Mouse (Mus musculus) lung, postnatal 4 days (tissue): ENCODE results near the gene Phf7.

Experiments used
- DNase-seq, 2 experiments: peaks; one replicate each; pipeline ENCODE4 v3.0.0; 2021

Gene Phf7

GRCm38 (mm10) chr14:31232404-31233069 is 18.6 kb downstream of the Phf7 start:
- DNase-seq, result peak; percentile 32 to 40

DNA sequence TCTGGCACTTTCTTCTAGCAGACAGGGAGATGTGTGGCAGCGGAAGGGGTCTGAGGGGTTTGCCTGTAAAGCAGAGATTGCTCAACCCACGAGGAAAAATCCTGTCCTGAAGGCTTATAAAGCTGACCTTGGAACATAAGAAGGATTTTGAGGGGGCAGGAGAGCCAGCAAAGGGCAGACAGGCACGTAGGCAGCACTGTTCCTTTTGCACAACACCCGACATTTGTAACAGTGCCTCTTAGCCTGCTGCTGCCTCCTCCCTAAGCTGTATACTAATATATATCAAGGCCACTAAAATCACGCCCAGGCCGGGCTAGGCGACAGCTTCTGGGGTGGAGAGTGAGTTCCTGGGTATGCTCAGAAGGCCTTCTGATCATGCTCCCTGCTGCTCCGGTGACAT is 20.7 kb downstream of the Phf7 start:
- DNase-seq, result peak in 1 of 2 experiments; percentile 28

- peak; percentile 68 to 82 for DNase-seq
Measured at GRCm38 (mm10) chr14:31228234-31228633, 22.9 kb downstream of the Phf7 start.

- DNase-seq, result peak; percentile 76 to 90
Measured at GRCm38 (mm10) chr14:31226978-31227377, 24.1 kb downstream of the Phf7 start.

DNA sequence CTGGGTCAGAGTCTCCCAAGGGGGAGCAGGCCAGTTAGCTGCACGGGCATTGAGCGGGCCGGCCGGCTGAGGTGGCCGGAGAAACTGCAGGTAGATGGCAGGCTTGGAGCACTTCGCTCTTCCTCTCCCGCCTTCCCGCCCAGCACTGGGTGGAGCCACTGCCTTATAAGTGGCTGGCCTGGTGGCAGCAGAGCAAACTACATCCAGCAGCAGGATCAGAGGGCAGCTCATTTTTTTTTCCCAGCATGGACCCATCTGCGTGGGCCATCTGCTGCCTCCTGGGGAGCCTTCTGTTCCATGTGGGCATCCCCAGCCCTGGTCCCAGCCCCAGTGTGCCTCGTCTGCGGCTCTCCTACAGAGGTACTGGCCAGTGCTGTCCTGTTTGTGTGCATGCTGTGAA is 33.5 kb downstream of the Phf7 start, which contains the start of gene Sema3g:
Gene Sema3g, plus strand, starts transcription at position 195 of the 400 bp plus-strand sequence.
- peak; percentile 88 to 91 for DNase-seq

DNA sequence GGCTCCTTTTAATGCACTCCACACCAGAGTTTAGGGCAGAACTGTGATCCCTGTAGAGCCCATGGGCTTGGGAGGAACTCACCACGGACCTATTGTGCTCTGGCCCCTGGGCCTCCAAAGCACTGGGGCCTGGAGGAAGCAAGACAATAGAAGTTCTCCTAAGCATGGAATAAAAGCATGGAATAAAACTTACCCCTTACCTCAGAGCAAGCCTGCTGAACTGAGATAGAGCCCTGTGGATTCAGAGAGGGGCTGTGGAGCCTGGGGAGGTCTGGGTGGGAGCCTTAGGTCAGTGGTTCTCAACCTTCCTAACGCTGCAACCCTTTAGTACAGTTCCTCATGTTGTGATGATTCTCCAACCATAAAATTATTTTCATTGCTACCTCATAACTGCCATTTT is 34.3 kb downstream of the Phf7 start, which contains the start of gene Nisch:
Gene Nisch, minus strand, starts transcription at position 101 of the 400 bp plus-strand sequence.
- no peak for DNase-seq

DNA sequence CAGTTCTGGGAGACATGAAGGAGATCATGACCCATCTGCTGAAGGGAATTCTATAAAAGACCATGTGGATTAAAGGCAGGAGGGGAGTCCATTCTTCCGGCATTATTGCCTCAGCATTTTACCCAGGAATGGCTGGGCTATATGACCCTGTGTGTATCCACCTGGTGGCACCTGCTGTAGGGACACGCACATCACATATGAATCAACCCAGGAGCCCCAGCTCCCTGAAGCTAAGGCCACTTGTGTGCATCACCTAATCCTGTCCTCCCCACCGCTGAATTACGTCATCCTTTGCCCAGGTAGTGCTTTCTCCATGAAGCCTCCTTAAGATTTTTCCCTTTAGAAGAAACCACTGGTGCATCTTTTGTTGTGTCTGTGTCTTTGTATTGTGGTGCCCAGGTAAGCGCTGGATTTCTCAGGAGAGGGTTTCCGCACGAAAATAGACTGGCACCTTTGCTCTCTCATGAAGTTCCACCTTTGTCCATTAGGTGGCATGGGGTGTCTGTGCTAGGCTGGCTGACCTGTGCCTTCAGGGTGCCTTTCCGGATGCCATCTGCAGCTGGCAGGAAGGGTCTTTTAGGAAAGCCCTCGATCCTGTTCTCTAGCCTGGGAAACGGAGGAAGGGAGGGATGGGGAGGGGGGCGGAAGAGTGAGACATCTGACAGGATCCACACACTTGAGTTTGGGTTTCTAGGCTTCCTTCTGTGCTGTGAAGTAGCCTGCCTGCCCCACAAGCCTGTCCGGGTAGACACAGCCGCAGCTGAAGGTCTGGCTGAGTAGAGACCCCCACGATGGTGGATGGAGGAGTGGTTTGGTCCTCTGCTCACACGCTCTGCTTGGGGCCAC is 35.7 kb downstream of the Phf7 start:
- DNase-seq, result peak; percentile 71 to 86

DNA sequence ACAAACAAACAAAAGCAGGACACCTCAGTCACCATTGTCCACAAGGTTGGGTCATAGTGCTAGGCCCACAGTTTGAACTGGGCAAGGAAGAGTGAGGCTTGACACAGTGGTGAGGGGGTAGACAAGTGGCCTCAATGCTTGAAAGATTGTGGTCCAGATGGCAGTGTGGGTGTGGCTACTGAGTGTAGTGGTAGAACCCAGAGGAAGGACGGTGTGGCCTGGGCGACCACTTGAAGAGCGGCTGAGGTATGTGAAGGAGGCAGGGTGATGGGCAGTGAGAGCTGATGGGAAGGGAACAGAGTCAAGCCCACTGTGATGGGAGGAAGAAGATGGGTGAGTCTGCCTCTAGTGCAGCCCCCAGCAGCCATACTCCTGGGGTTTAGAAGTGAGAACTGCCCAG is 36.4 kb downstream of the Phf7 start:
- DNase-seq, result no peak

DNA sequence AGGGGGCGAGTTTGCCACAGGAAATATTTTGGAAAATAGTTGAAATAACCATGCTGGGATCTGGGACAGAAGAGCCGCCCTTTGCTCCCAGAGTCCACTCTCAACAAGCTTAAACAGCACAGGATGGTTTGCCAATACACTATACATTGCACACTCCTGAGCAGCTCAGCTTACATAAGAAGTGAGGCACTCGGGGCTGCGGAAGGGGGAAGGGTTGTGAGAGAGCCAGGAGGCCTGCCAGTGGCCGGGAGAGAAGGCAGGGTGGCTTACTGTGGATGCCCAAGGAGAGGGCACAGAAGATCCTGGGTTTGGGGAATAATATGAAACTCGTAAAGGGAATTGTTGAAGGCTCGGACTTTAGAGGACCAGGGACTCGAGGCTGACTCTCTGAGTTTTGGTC is 37.2 kb downstream of the Phf7 start:
- no peak for DNase-seq

- DNase-seq, result peak in 1 of 2 experiments; percentile 60
Measured at GRCm38 (mm10) chr14:31212499-31212898, 38.6 kb downstream of the Phf7 start.

DNA sequence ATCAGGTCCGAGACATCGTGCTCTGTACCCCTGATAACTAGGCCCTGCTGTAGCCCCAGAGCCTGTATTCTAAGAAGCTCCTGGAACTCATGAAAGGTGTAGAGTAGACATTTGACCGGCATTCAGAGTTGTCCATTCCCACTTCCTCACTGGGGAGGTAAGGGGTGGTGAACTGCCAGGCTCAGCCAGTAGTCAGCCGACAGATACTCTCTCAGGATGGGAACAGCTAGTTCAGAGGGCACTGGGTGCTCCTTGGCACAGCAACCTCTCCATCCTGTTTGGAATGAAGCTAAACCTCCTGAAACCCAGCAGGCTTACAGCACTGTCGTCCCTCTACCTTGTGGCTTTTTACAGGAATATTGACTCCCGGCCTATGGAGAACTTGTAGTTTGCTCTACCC is 39.3 kb downstream of the Phf7 start:
- DNase-seq, result no peak

DNA sequence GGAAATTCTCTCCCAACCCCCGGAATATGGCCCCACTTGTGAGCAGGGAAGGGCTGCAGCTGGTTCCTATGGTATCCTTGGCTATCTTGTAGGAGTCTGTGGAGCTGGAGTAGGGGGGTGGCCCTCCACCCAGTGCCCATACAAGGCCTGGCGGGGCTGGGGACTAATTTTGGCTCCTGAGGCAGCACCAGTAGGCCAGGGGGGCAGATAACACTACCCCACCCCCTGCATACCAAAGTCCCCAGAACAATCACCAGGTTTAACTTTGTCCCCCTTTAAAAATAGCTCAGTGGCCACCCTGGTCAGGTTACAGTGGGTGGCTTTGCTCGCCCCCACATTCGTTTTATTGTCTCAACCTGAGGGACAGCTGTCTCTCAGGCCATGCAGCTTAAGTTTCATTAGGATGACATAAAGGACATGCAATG is 42.0 kb downstream of the Phf7 start:
- no peak for DNase-seq

DNA sequence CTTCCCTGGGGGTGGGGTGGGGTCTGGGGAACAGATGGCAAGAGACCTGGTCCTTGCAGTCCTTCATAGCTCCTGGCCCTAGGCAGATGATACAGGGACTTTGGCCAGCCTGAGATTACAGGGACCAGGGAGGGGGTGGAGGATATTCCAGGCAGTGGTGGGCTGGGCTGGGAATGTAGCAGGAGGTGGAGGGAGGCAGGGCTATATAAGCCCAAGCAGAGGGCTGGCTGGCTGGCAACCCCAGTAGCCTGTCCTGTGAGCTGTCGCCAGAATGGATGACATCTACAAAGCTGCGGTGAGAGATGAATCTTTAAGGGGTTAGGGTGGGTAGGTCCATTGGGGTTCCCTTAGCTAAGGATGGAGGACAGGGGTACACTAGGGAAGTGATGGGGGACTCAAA is 43.0 kb downstream of the Phf7 start, which contains the start of gene Tnnc1:
Gene Tnnc1, plus strand, starts transcription at position 229 of the 400 bp plus-strand sequence.
- DNase-seq, result no peak

DNA sequence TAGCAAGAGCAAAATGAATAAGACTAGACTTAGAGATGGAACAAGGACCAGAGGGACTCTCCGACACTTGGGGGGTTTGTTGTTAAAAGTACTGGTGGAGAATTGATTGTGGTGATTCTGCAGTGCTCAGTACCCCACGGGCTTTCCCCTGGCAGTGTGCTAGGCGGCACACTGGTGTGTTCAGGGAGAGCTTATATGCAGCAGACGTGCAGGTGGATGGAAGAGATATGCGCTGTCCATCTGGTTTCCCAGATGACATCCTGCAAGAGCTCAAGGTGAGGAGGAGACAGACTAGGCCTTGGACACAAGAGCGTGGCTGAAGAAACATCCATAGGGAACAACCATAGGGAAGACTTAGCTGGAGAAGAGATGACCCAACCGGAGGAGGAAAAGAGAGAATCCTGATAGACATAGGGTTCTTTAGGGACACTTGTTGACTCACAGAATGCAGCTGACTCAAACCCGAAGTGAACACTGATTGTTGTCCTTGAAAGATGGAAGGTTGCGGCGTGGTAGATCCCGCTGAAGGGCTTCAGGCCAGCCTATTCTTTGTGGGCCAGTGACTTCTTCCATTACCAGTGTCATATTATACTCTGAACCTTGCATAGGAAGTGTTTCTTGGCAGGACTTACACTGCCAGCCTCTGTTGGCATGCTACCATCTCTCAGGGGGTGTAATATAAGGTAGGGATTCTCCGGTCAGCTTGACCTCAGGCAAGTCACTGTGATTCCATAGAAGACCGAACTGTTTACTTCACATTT is 43.9 kb downstream of the Phf7 start:
- DNase-seq, result peak in 1 of 2 experiments; percentile 50

DNA sequence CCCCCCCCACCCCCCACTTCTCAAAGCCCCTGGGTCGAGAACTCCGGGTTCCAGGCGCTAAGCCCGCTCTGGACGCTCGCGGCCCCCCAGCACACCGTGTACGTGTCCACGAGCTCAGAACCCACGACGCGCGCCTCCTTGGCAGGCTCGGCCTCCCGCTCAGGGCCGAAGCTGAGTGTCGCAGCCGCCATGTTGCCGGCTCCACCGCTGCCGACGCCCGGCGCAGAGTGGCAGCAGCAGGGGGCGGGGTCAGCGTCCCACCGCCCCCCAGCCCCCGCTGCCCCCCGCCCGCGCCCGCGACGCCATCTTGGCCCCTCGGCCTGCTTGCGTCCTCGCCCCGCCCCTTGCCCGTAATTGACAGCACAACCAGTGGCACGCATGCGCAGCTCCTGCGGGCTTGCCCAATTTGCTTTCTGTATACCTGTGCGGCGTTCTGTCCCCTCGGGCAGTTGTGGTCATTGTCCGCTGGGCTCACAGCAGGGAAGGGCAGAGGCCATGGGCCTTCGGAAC is 44.6 kb downstream of the Phf7 start:
- peak; percentile 97 for DNase-seq

DNA sequence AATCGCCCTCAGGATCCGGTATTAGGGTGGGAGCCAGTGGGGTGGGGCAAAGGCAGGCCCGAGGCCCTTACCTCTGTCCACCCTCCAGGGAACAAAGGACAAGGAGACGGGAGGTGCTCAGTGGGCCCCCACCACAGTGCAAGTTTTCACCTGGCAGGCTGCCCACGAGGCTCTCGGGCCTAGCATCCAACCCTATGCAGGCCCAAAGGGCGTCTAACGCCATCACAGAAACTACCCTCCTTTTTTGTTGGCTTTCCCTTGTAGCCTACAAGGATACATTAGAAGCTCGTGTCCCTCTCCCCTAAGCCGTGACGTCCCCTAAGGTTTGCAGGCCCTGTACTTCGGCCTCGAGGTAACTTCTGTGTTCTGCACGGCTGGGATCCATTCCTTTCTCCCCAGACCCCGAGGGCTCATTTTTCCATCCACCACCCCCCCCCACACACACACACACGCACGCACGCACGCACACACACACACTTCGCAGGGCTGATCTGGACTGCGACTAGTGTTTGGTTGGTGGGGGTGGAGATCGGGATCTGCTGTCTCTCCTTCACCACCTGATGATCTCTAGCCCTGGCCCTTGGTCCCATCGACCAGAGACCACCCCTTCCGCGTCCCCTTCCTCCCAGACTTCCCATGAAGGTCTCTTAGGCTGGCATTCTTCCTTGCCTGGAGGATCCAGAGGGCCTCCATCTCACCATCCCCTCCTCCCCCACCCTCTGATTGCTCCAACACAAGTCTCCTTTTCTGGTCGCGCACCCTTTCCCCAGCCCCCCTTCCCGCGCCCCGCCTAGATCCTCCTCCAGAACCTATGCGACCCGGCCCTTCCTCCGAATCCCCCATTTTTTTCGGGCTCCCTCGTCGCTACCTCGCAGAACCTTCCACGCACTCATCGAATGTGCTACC is 45.3 kb downstream of the Phf7 start:
- DNase-seq, result peak; percentile 69 to 73

GRCm38 (mm10) chr14:31205244-31205561 is 45.9 kb downstream of the Phf7 start:
- DNase-seq, result no peak

DNA sequence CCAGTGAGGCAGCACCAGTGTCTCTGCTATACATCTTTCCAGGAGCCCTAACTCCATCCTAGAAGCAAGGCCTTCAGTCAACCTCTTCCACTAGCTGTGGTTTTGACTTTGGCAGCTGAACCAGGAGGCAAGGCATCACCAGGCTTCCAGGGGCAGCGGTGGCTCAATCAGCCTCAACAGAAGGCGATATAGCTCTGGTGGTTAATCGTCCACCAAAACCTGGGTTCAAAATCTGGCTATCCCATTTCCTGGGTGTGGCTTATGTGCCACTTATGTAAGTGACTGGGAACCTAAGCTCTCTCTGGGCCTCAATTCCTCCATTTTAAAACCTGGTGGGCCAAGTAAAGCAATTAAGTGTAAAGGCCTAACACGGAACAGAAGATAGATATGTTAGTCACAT is 46.3 kb downstream of the Phf7 start:
- no peak for DNase-seq

- DNase-seq, result no peak
Measured at GRCm38 (mm10) chr14:31200038-31200437, 51.1 kb downstream of the Phf7 start.

DNA sequence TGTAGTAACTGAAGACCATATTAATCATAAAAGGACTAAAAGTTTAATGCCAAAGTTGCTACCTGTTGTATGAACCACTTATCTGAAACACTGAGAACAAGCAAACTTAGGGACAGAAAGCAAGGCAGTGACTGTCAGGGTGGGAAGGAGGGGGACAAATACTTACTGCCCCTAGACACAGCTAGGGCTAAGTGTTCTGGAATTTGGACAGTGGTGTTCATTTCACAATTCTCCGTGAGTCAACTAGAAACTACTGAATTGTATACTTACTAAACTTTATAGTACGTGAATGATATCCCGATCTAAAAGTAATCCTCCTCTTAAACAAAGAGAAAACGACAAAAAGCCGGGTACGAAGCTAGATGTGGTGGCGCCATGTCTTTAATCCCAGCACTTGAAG is 51.5 kb downstream of the Phf7 start:
- no peak for DNase-seq

DNA sequence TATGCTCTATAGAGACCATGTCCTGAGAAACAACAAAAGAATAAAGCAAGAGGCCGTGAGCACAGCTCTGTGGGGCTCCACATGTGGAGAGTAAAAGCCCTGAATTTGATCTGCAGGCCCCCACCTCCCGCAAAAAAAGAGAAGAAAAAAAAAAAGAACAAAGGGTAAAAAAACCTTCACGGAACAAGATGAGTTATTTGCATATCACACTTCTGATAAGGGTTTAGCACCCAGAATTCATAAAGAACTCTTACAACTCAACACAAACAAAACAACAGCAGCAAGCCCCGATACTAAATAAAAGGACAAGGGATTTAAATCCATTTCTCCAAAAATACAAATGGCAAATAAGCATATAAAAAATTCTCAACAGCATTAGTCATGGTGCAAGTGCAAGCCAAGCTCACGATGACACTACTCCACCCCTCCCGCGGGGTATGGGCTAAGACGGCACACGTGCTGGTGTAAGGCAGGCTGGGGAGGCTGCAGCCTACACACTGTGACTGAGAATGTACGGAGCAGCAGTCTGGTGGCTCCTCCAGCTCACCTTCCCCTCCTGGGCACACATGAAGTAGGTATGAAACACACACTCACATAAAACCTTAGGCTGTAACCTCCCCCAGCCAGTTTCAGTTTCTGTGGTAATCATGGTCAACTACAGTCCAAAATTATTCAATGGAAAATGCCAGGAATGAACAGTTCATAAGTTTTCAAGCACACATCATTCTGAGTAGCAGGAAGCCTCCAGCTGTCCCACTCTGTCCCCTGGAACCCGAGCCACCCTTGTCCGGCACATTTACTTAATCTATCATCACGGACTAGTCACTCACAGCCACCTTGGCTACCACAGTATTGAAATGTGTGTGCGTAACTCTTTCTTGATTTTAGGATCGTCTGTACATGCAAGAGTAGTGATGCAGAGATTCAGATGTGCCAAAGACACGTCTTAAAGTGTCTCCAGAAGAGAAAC is 53.3 kb downstream of the Phf7 start:
- peak; percentile 52 to 80 for DNase-seq
